Mouse (Mus musculus) G1E (cell line): ENCODE measurements around the gene Nnmt.

Source experiments
- CTCF ChIP-seq: IDR thresholded peaks from 2 replicates; pipeline ENCODE4 v1.5.1; 2012; ENCODE audit warnings: low read depth, low read length, inconsistent platforms, mixed read lengths
- POLR2AphosphoS5 ChIP-seq: IDR thresholded peaks from 2 replicates; pipeline ENCODE4 v1.6.1; 2012; ENCODE audit warnings: low read depth, low read length, inconsistent platforms; ENCODE audit not compliant: insufficient replicate concordance

DNA sequence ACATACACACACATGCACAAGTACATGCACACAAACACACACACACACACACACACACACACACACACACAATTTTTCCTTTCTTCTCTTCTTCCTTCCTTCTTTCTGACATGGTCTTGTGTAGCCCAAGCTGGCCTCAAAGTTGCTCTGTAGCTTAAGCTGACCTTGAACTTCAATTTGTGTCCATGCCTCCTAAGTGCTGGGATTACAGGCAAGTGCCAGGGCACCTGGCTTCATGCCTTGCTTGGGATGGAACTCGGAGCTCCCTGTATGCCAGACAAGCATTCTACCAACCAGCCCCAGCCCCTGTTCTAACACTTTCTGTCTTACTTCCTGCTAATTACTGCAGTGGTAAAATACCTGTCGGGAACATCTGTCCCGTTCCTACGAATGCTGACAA, 8.3 kb upstream of the Nnmt start:
- TF ChIP-seq POLR2AphosphoS5 (no peak), CTCF (no peak)
